Mouse (Mus musculus) right cerebral cortex, adult 18-20 months (tissue): ENCODE results near the gene Zbtb22.
"Not testable (repeated sequence)": the region's sequence is repeated elsewhere in the genome, so short reads cannot be mapped to it uniquely, and the experiment has no call there.

ENCODE experiments used
- DNase-seq: peaks from one replicate; pipeline ENCODE4 v3.0.0; 2022; ENCODE audit warnings: mixed read lengths

Zbtb22 gene

DNA sequence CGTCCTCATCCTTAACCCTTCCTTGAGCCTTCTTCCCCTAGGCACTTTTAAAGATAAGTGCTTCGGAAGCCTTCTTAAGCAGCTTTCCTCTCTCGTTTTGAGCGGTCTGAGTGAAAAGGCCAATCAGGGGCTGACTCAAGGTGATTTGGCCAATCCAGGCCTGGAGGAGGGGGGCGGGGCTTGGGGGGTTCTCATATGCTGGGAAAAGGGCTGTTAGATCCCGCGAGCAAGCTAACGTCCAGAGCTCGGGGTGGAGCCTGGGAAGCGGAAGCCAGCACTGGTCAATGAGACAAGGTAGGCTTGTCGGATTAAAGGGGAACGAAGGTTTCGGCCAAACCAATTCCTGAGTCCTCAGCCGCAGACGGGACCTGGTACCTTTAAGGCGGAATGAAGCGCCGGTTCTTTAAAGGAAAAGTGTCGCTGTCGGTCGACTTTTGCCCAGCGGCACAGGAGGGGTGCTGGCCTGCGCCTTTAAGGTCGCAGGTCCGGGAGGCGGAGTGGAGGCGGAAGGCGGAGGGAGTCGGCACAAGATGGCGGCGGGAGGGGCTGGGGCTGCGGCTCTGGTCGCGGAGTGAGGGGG, at the start of gene Zbtb22, which contains the start of gene Tapbp:
Zbtb22 (plus strand) TSS at position 234 of the 580 bp plus-strand sequence.
Tapbp (plus strand) TSS at position 229 of the 580 bp plus-strand sequence.
- DNase-seq: peak; percentile 96

DNA sequence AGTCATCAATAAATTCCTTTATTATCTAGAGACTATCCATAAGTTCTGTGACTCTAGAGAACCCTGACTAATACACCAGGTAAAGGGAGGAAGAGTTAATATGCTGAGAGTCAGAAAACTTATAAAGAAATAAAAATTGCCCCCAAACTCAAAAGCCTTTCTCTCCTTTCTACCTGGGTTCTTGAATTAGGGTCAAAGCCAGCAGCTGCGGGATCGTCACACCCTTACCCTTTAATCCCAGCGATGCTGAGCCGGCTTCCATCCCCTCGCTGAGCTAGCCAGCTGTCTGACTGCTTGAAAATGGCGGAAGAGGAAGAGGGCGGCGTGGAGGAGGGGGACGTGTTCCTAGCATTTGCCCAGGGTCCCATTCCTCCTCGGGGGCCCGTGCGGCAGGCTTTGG, 42.2 kb upstream of the Zbtb22 start, which contains the start of gene Gm7029:
Gm7029 (plus strand) TSS at position 301 of the 400 bp plus-strand sequence.
- not testable (repeated sequence) for DNase-seq

DNA sequence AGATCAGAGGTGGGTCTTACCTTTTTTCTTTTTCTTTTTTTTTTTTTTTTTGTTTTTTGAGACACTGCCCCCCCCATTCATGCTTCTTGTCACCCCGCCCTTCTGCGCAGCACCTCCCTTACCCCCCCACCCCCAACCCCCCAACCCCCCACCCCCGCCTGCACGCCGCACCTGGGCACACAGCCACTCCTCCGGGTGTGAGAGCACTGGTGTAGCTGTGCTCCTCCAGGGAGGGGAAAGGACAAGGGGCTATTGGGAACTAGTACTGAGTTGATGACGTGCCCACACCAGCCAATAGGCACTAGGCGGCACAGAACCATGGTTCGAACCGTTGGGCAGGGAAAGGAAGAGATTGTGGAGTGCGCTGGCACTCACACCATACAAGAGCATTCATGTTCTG, 41.3 kb upstream of the Zbtb22 start:
- DNase-seq: no peak

DNA sequence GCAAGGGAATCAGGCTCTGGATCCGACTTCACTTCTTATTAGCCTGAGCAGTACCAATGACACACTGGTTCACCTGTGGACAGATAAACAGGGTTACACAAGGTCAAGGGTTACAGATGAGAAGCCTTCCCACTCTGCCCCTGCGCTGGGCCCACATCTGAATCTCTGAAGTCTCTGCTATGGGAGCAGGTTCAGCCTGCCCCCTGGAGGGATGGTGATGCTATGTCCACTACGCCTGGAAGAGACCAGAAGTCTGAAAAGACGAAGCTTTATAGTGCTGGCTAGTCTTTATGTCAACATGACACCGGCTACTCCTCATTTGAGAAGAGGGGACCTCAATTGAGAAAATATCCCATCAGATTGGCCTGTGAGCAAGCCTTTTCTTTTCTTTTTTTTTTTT, 39.9 kb upstream of the Zbtb22 start:
- DNase-seq: not testable (repeated sequence)

DNA sequence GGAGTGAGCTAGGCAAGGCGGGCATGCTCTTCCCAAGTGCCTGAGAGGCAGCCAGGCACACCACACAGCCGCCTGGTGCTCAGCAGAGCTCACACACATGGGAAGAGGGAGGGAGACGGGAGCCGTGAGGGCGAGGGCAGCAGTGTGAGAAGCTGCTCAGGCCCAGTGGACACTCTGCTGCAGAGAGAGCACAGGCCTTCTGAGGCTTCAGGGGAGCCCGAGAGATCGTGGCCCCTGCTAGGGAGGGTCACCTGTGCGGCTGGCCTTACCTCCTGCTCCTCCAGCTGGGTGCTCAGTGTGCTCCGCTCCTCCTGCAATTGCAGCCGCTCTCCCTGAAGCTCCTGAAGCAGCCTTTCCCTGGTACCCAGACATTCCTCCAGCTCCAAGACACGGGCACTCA, 31.4 kb upstream of the Zbtb22 start:
- DNase-seq: not testable (repeated sequence)

DNA sequence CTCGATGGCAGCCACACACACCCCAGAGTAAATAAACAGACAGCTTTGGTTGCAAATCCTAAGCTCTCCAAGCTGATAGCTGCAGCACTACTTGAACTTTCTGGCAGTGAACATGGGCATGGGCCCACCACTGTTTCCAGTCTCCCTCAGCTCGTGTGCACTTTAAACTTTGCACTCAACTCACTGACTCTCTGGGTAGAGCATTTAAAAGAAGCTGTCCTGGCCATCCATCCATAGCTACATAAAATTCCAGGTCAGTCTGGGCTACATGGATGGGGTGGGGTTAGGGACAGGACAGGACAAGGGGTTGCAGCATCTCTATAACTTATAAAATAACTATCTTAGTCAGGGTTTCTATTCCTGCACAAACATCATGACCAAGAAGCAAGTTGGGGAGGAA, 27.9 kb upstream of the Zbtb22 start:
- DNase-seq: not testable (repeated sequence)

DNA sequence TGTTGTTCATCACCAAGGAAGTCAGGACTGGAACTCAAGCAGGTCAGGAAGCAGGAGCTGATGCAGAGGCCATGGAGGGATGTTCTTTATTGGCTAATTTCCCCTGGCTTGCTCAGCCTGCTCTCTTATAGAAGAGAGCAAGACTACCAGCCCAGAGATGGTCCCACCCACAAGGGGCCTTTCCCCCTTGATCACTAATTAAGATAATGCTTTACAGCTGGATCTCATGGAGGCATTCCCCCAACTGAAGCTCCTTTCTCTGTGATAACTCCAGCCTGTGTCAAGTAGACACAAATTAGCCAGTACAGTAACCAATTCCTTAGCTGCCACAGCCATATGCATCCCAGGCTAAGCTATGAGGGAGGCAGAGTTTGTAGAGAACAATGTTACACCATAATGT, 27.5 kb upstream of the Zbtb22 start:
- not testable (repeated sequence) for DNase-seq

DNA sequence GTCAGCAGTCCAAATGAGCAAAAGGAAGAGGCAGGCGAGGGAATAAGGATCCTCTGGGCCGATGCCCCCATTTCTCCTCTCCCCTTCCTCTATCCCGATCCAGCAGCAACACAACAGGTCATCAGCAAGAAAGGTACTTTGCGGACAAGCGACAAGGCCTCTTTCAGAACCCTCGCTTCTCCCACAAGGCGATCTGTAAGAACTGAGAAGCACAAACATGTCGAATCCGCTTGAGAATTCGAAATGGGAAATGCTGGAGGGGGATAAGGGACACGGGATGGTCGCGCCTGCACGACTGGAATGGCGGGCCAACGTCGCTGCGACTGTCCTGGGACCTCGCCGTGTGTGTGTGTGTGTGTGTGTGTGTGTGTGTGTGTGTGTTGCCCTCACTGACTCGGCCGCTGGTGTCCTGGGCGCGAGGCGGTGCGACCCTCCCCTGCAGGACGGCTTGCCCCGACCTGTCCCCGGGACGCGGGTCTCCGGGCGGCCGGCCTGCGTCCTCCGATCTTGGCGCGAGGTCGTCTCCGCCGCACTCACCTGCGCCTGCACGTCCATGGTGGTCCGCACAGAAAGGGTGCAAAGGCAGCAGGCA, 25.7 kb upstream of the Zbtb22 start:
- not testable (repeated sequence) for DNase-seq

DNA sequence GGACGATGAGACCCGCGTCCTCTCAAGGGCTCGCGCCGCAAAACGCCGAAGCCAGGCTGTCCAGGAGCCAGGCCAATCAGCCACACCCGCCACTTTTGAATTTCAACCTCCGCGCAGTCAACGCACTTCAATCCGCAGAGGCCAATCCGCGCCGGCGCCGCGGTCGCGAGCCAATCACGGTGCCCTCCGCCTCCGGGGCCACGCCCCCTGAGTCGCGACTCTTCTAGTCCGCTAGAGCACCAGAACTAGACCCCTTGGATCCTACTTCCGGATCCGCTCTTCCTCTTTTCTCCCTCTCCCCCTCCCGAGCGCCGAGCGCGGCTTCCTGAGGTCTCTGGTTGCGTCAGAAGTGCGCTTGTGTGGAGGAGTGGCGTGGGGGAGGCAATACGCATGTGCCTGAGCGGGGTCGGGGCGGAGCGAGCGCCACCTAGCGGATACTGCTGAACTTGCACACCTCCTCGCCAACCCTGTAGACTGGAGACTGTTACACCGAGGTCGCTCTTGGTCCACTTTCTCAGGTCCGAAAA, 25.1 kb upstream of the Zbtb22 start, which contains the start of gene Kifc1:
Kifc1 (minus strand) TSS at position 129 of the 527 bp plus-strand sequence.
- DNase-seq: peak; percentile 100

DNA sequence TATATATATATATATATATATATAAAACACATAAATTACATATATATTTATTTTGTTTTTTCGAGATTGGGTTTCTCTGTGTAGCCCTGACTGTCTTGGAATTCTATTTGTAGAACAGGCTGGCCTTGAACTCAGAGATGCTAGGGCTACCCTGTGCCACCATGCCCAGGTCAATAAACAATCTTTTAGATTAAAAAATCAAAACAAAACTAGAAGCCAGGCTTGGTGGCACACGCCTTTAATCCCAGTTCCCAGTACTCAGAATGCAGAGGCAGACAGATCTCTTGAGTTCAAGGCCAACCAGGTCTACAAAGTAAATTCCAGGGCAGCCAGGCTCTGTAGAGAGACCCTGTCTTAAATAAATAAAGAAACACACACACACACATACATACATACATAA, 24.3 kb upstream of the Zbtb22 start:
- no peak for DNase-seq

DNA sequence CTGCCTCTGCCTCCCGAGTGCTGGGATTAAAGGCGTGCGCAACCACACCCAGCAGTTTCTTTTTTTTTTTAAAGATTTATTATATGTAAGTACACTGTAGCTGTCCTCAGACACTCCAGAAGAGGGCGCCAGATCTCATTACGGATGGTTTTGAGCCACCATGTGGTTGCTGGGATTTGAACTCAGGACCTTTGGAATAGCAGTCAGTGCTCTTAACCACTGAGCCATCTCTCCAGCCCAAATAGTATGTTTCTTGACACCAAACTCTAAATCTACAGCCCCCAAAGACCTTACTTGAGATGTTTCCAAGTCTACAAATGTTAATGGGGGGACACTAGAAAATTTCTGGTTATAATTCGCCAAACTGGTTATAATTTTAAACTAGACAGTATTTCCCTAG, 23.8 kb upstream of the Zbtb22 start:
- not testable (repeated sequence) for DNase-seq

DNA sequence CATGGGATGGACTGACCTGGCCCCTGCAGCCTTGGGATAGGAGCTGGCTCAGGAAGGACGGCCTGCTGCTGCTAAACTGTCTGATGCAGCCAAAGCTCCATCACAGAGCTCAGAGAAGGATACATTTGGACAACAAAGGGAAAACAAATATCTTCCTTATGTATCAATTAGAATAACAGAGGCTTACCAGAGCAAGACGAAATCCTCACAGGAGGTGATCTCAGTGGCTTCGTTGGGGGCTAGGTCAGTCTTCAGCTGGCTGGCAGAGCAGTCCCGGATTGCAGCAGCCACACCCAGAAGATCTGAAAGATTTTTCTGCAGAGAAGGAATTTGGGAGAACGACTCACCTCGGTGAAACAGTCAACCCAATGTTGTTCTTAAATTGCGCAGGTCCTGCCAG, 23.3 kb upstream of the Zbtb22 start:
- no peak for DNase-seq

DNA sequence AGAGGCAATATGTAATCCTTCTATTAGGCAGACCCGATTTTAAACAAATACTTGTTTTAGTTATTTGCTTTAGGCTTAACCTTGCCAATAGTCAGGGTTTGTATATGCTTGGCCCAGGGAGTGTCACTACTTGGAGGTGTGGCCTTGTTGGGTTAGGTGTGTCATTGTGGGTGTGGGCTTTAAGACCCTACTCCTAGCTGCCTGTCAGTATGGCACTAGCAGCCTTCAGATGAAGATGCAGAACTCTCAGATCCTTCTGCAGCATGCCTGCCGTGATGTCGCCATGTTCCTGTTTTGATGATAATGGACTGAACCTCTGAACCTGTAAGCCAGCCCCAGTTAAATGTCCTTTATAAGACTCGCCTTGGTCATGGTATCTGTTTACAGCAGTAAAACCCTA, 22.7 kb upstream of the Zbtb22 start:
- not testable (repeated sequence) for DNase-seq

DNA sequence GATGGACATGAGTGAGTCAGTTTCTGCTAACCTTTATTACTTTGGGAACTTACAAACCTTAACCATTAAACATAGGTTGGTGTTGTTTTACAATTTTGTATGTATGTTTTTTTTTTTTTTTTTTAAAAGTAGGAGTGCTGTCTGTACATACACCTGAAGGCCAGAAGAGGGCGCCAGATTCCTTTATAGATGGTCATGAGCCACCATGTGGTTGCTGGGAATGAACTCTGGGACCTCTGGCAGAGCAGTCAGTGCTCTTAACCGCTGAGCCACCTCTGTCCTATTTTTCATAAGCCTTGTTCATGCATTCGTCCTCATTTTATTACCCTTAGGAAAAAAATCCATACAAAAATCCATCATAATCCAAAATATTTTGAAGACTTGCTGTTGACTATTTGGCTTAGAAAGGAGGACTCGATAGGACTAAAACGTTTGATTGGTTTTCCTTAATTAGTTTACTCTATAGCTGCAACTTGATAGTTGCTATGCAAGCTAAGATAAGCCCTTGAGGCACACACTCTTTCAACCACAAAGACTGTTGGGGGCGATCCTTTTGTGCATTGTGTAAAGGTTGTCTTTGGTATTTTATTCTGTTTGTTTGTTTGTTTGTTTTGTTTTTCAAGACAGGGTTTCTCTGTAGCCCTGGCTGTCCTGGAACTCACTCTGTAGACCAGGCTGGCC, 18.4 kb upstream of the Zbtb22 start:
- DNase-seq: no peak

DNA sequence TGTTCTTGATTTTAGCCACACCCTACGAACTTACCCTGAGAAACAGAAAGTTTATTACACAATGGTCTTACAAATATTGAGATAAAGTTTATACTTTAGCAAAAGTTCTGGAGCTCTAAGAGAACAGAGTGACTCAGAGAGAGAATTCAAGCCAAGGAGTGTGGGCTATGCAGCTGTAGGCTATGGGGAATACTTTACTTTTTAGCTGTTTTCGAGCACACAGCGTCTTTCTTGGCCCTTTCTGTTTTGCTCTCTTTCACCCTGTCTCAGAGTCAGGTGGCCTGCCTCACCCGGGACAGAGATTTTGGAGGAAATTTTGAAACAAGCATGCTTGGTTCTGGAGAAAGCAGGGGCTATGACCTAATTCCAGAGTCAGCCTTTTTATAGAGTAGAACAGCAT, 17.5 kb upstream of the Zbtb22 start:
- DNase-seq: not testable (repeated sequence)

DNA sequence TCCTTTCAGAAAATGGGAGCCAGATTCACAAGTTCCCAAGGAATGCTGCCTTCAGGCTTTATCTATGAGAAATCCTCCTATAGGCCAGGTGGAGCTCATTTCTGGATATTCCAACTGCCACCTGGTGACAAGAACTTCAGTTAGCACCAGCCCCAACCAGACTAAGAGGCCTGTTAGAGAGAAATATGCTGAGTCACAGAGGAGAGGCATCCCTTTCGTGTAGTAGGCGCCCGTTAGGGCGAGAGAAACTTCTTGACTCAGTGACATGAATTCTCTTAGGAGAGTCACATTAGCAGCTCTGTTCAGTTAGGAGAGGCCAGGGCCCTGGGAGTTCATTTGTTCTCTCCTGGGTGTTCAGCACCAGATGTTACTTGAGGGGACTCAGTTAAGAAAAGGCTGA, 16.1 kb upstream of the Zbtb22 start:
- no peak for DNase-seq

DNA sequence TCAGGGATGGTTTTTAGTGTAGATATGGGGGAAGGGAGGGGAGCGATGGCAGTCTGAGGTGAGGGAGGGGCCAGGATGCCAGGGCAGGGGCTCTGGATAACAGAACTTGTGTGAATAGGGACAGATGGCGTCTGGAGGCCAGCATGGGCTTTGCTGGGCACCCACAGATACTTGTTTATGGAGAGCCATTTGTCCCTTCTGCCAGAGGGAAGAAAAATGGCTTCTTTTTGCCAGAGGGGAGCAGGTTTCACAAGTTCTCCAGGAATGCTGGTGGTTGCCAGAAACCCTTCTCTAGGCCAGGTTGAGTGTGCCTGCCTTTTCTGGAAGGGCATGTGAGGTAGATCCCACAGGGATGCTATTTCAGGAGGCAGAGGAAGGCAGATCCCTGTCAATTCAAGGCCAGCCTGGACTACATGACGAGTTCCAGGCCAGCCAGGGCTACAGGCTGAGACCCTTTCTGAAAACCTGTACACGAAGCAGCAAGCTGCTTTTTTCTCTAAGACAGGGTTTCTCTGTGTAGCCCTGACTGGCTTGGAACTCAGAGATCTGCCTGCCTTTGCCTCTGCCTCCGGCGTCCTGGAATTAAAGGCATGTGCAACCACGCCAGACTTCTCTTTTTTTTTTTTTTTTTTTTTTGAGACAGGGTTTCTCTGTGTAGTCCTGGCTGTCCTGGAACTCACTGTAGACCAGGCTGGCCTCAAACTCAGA, 15.3 kb upstream of the Zbtb22 start:
- no peak for DNase-seq

DNA sequence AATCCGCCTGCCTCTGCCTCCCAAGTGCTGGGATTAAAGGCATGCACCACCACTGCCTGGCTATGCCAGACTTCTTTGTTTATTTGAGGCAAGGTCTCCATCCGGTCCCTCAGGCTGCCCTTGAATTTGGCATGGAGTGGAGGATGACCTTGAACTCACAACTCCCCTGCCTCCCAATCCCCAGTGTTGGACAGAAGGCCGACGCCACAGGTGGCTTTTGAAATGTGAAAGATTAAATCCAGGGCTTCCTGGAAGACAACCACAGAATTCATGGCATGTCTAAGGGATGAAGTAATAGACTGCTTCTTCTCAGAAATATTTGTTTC, 14.8 kb upstream of the Zbtb22 start:
- no peak for DNase-seq

DNA sequence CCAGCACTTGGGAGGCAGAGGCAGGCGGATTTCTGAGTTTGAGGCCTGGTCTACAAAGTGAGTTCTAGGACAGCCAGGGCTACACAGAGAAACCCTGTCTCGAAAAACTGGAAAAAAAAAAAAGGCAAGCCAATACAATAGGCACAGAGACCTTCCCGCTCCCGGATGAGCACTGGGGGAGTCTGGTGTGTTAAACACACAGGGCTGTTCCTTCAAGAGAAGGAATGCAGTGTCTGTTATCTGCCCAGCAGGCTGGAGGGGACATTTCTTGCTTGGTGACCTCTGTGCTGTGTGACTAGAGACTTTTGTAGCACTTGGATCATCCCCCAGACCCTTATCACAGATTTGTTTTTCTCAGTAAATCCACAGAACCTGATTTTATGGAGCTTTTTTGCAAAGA, 14.1 kb upstream of the Zbtb22 start:
- DNase-seq: no peak

DNA sequence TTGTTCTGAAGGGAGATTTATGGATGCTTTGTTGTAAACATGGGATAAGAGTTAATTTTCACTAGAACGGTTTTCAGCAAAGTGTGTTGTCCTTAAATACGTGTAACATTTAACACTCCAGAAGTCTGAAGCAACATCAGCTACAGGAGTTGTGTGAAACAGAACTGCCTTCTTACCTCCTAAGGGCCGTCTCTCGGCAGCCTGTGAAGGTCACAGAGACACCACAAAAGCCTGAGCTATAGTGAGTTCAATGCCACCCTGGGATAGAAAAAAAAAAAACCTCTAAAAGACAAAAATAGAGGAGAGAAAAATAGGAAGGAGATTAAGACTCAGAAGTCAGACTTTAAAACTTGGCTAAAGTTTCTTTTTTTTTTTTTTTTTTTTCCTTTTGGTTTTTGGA, 13.6 kb upstream of the Zbtb22 start:
- DNase-seq: no peak

DNA sequence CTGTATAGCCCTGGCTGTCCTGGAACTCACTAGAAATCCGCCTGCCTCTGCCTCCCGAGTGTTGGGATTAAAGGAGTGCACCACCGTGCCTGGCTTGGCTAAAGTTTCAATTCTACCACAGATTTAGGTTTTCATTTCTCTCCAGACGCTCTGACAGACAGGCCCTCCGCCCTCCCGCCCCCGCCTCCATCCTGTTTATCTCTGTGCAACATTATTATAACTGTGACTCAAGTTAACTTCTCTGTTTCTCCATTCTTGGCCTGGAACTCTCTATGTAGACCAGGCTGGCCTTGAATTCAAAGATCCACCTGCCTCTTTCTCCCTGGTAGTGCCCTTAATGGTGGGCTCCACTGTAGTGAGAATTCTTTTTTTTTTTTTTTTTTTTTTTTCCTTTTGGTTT, 13.2 kb upstream of the Zbtb22 start:
- DNase-seq: no peak

DNA sequence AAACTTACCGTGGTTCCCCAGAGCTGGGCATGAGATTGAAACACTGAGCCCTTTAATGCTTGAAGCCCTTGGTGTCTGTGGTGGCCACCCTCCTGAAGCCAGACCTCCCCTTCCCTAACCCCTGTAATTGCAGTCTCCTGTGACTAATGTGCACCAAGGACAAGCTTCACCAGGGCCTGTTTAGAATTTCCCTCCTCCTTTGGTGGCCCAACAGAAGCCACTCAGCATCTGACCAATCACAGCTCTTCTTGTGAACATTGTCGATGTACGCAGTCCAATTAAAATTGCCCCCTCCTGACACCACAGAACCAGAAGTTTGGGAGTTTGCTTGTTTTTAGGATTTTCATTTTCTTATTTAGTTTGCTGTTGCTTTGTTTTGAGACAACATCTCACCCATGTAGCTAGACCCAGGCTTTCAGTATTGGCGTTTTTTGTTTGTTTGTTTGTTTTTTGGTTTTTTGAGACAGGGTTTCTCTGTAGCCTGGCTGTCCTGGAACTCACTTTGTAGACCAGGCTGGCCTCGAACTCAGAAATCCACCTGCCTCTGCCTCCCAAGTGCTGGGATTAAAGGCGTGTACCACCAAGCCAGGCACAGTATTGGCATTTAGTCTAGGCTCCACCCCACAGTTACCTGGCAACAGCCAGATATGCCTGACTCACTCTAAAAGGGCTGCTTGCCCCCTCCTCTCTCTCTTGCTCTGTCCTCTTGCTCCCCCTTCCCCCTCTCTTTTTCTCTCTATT, 11.6 kb upstream of the Zbtb22 start:
- not testable (repeated sequence) for DNase-seq

DNA sequence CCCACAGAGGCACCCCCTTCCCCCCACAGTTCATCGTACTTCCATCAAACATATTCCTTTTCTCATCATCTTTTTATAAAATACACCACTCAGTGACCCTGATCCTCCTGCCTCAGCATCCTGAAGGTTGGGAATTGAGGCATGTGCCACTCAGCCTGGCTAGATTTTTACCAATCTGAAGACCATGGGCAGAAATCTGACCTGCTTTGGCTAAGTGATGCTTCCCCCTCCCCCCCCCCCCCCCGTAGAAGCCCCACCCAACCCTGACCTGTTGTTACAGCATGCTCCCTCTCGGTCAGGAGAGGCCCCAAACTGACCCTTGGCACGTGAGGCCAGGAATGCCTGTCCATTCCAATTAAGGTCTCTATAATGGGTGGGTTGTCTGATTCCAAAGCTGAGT, 10.9 kb upstream of the Zbtb22 start, which contains the start of gene Platr17:
Platr17 (plus strand) TSS at position 301 of the 400 bp plus-strand sequence.
- not testable (repeated sequence) for DNase-seq
